Mouse (Mus musculus) testis, adult 2 months (tissue): ENCODE measurements at regions not wholly inside any gene's neighbourhood (a gene's known extent, or its start where the extent isn't known, plus 50 kb on each side); places are given as distances from the start of the nearest gene placed in this dataset.

ENCODE experiments used
- CTCF ChIP-seq: fragments of 200-500 bp; IDR thresholded peaks from 2 replicates; pipeline ENCODE4 v1.5.1; 2012; ENCODE audit warnings: low read depth, mild to moderate bottlenecking, inconsistent platforms, low read length, moderate library complexity; ENCODE audit not compliant: control insufficient read depth, insufficient read depth, insufficient replicate concordance
- POLR2A ChIP-seq: fragments of 200-500 bp; IDR thresholded peaks from 2 replicates; pipeline ENCODE4 v1.6.1; 2012; ENCODE audit warnings: low read depth, mild to moderate bottlenecking, inconsistent platforms, low read length, moderate library complexity; ENCODE audit not compliant: control insufficient read depth

DNA sequence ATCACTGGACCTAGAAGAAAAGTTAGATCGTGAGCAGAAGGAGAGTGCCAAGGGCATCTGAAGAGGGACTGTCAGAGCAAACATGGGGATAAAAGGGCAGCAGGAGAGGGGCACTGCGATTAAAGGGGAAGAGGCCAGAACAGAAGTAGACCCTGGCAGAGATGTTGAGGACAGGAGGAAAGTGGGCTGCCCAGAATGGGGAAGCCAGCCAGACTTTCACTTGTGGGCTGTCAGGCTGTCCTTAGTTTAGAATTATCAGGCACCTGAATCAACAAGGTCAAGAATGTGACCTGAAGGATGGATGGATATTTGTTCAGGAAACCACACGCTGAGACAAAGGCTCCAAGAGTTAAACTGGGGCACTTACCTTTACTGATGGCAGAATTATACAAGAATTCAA is 193.0 kb upstream of the Klf3 start:
- TF ChIP-seq CTCF, result no peak
- TF ChIP-seq POLR2A, result no peak
